Mouse (Mus musculus): Measurements from ENCODE around the gene Arid3b.

The Arid3b gene

DNA sequence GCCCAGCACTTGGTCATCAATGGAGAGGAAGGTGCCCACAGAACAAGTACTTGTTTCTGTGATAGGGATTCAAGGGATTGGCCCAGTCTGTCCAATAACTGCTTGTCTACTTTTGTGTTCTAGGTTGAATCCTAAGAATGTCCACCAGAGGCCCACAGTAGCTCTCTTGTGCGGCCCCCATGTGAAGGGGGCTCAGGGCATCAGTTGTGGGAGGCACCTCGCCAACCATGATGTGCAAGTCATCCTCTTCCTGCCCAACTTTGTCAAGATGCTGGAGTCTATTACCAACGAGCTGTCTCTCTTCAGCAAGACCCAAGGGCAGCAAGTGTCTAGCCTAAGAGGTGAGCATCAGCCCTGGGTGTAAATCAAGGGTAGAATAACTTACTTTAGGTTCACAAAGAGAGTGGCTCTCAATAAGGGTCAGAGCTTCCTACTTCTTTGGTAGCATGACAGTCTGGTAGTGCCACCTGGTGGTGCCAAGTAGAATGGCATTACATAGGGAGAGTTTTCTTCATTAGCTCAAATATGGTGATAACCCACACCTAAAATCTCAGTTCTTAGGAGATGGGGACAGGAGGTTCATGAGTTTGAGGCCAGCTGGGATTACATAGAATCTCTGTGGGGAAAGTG is 92.0 kb downstream of the Arid3b start:
- DNase-seq (ENCODE audit: low spot score): no peak
